ENCODE assay signal across 24 mouse cellular contexts in genomic region chrX:170677266-170677665, GRCm38 (mm10). TPM values are rescaled to one million over a fixed set of nuclear protein-coding genes. Genes with fewer than 3 reads are reported as not detected.
"Had no signal": no experiment of that assay in that cellular context is flagged by ENCODE, and none has a peak within 500 bp of the region (broad histone marks: within the 10 kb centered on the region; RNA-seq: fewer than 3 reads in every experiment).

No protein-coding gene starts in this region.

- H3K27me3 ChIP-seq: liver, embryonic 13.5 days; liver, embryonic 15.5 days; lung, embryonic 15.5 days; midbrain, embryonic 12.5 days; neural tube, embryonic 13.5 days; neural tube, embryonic 15.5 days; stomach, embryonic 15.5 days had no signal

- H3K9ac ChIP-seq: liver, embryonic 13.5 days; liver, embryonic 15.5 days; liver, postnatal 0 days; lung, embryonic 15.5 days; midbrain, embryonic 12.5 days; neural tube, embryonic 13.5 days; neural tube, embryonic 15.5 days; stomach, embryonic 15.5 days had no signal

- H3K4me3 ChIP-seq: liver, embryonic 13.5 days; liver, embryonic 15.5 days; lung, embryonic 15.5 days; midbrain, embryonic 12.5 days; myocyte; neural tube, embryonic 13.5 days; neural tube, embryonic 15.5 days; stomach, embryonic 15.5 days had no signal

- H3K4me1 ChIP-seq: liver, embryonic 13.5 days; liver, embryonic 15.5 days; lung, embryonic 15.5 days; midbrain, embryonic 10.5 days; midbrain, embryonic 12.5 days; neural tube, embryonic 13.5 days; neural tube, embryonic 15.5 days; stomach, embryonic 15.5 days had no signal

- DNase-seq: liver, embryonic 13.5 days; liver, postnatal 0 days; lung, adult 2 months; right cerebral cortex, adult 18-20 months; thymus, adult 2 months; thymus, postnatal 25 days had no signal

- H3K27ac ChIP-seq: liver, embryonic 13.5 days; liver, embryonic 15.5 days; lung, embryonic 15.5 days; midbrain, embryonic 10.5 days; midbrain, embryonic 12.5 days; neural tube, embryonic 13.5 days; neural tube, embryonic 15.5 days; stomach, embryonic 15.5 days; stomach, postnatal 0 days had no signal

- H3K4me2 ChIP-seq: liver, embryonic 11.5 days; liver, embryonic 13.5 days; liver, embryonic 15.5 days; lung, embryonic 15.5 days; midbrain, embryonic 12.5 days; neural tube, embryonic 13.5 days; neural tube, embryonic 15.5 days; stomach, embryonic 15.5 days had no signal

- ATAC-seq: lung, postnatal 0 days; midbrain, embryonic 16.5 days had no signal

RNA-seq across cellular contexts. Expression of gene Asmt, which starts 4.8 kb away (rescaled TPM):
- total RNA-seq: megakaryocyte-erythroid progenitor cell, adult 5-6 weeks had no signal
- polyA plus RNA-seq: liver, embryonic 11.5 days; liver, embryonic 13.5 days; liver, embryonic 15.5 days; liver, postnatal 0 days; lung, adult 2 months; lung, embryonic 15.5 days; lung, postnatal 0 days; midbrain, embryonic 10.5 days; midbrain, embryonic 12.5 days; midbrain, embryonic 14.5 days; midbrain, embryonic 16.5 days; neural tube, embryonic 11.5 days; neural tube, embryonic 13.5 days; neural tube, embryonic 15.5 days; spleen, adult 2 months; stomach, embryonic 15.5 days; stomach, postnatal 0 days; testis, adult 2 months; thymus, adult 2 months; urinary bladder, adult 2 months had no signal
